Mouse (Mus musculus): ENCODE measurements around the gene Kcnh2. TPM values are rescaled to one million over a fixed set of nuclear protein-coding genes. Genes with fewer than 3 reads are reported as not detected.
"Not testable (repeated sequence)": the region's sequence is repeated elsewhere in the genome, so short reads cannot be mapped to it uniquely, and the experiment has no call there.

Gene Kcnh2
- 0.12 TPM in 1 of 2 replicates, not detected in the other for total RNA-seq (2017)

- no peak for ATAC-seq (ENCODE audit: extremely low read depth, insufficient number of reproducible peaks, low FRiP score, poor library complexity, severe bottlenecking)
Measured at GRCm38 (mm10) chr5:24351278-24351677, at the start of gene Kcnh2. TSS of gene Kcnh2 (minus strand) at chr5:24351604.

- no peak for ATAC-seq (ENCODE audit: extremely low read depth, insufficient number of reproducible peaks, low FRiP score, poor library complexity, severe bottlenecking)
Measured at GRCm38 (mm10) chr5:24400362-24400761, 49.0 kb upstream of the Kcnh2 start.

- no peak for ATAC-seq (ENCODE audit: extremely low read depth, insufficient number of reproducible peaks, low FRiP score, poor library complexity, severe bottlenecking)
Measured at GRCm38 (mm10) chr5:24399686-24400085, 48.3 kb upstream of the Kcnh2 start.

- not testable (repeated sequence) for ATAC-seq (ENCODE audit: extremely low read depth, insufficient number of reproducible peaks, low FRiP score, poor library complexity, severe bottlenecking)
Measured at GRCm38 (mm10) chr5:24396254-24396653, 44.9 kb upstream of the Kcnh2 start.

GRCm38 (mm10) chr5:24394165-24394894, 42.9 kb upstream of the Kcnh2 start:
- peak; percentile 89 for ATAC-seq (ENCODE audit: extremely low read depth, insufficient number of reproducible peaks, low FRiP score, poor library complexity, severe bottlenecking)

GRCm38 (mm10) chr5:24393392-24393997, 42.1 kb upstream of the Kcnh2 start, which contains the start of gene Abcb8:
TSS of gene Abcb8 (plus strand) at chr5:24393663.
- peak; percentile 71 for ATAC-seq (ENCODE audit: extremely low read depth, insufficient number of reproducible peaks, low FRiP score, poor library complexity, severe bottlenecking)

GRCm38 (mm10) chr5:24392724-24393123, 41.3 kb upstream of the Kcnh2 start:
- no peak for ATAC-seq (ENCODE audit: extremely low read depth, insufficient number of reproducible peaks, low FRiP score, poor library complexity, severe bottlenecking)

GRCm38 (mm10) chr5:24391864-24392263, 40.5 kb upstream of the Kcnh2 start, which contains the start of gene Atg9b:
TSS of gene Atg9b (minus strand) at chr5:24392143.
- no peak for ATAC-seq (ENCODE audit: extremely low read depth, insufficient number of reproducible peaks, low FRiP score, poor library complexity, severe bottlenecking)

- ATAC-seq (ENCODE audit: extremely low read depth, insufficient number of reproducible peaks, low FRiP score, poor library complexity, severe bottlenecking), result no peak
Measured at GRCm38 (mm10) chr5:24389658-24390020, 38.2 kb upstream of the Kcnh2 start.

- ATAC-seq (ENCODE audit: extremely low read depth, insufficient number of reproducible peaks, low FRiP score, poor library complexity, severe bottlenecking), result no peak
Measured at GRCm38 (mm10) chr5:24389011-24389657, 37.7 kb upstream of the Kcnh2 start.

- ATAC-seq (ENCODE audit: extremely low read depth, insufficient number of reproducible peaks, low FRiP score, poor library complexity, severe bottlenecking), result no peak
Measured at GRCm38 (mm10) chr5:24388246-24388915, 37.0 kb upstream of the Kcnh2 start.

GRCm38 (mm10) chr5:24387264-24388241, 36.1 kb upstream of the Kcnh2 start:
- no peak for ATAC-seq (ENCODE audit: extremely low read depth, insufficient number of reproducible peaks, low FRiP score, poor library complexity, severe bottlenecking)

GRCm38 (mm10) chr5:24385887-24386550, 34.6 kb upstream of the Kcnh2 start:
- ATAC-seq (ENCODE audit: extremely low read depth, insufficient number of reproducible peaks, low FRiP score, poor library complexity, severe bottlenecking), result no peak

GRCm38 (mm10) chr5:24385374-24385773, 34.0 kb upstream of the Kcnh2 start:
- ATAC-seq (ENCODE audit: extremely low read depth, insufficient number of reproducible peaks, low FRiP score, poor library complexity, severe bottlenecking), result no peak

GRCm38 (mm10) chr5:24384407-24384806, 33.0 kb upstream of the Kcnh2 start:
- no peak for ATAC-seq (ENCODE audit: extremely low read depth, insufficient number of reproducible peaks, low FRiP score, poor library complexity, severe bottlenecking)

GRCm38 (mm10) chr5:24383026-24383859, 31.8 kb upstream of the Kcnh2 start:
- peak; percentile 84 for ATAC-seq (ENCODE audit: extremely low read depth, insufficient number of reproducible peaks, low FRiP score, poor library complexity, severe bottlenecking)

- ATAC-seq (ENCODE audit: extremely low read depth, insufficient number of reproducible peaks, low FRiP score, poor library complexity, severe bottlenecking), result no peak
Measured at GRCm38 (mm10) chr5:24381988-24382387, 30.6 kb upstream of the Kcnh2 start.
